Mouse (Mus musculus): Measurements from ENCODE around the gene Med27. TPM values are rescaled to one million over a fixed set of nuclear protein-coding genes. Genes with fewer than 3 reads are reported as not detected.

Gene Med27
- total RNA-seq, 1 experiment from 2014 or later, result 25.2 TPM

GRCm38 (mm10) chr2:29485519-29485918 is 138.9 kb downstream of the Med27 start:
- ATAC-seq (replicated peaks in 1 of 2; ENCODE audit: insufficient read depth in 1 of 2, low FRiP score in 2 of 2, low TSS enrichment in 1 of 2, low read depth in 1 of 2, poor library complexity in 2 of 2, severe bottlenecking in 2 of 2), result no peak

- no peak for ATAC-seq (replicated peaks in 1 of 2; ENCODE audit: insufficient read depth in 1 of 2, low FRiP score in 2 of 2, low TSS enrichment in 1 of 2, low read depth in 1 of 2, poor library complexity in 2 of 2, severe bottlenecking in 2 of 2)
Measured at GRCm38 (mm10) chr2:29486491-29486890, 139.9 kb downstream of the Med27 start.

GRCm38 (mm10) chr2:29487652-29488051 is 141.0 kb downstream of the Med27 start:
- no peak for ATAC-seq (replicated peaks in 1 of 2; ENCODE audit: insufficient read depth in 1 of 2, low FRiP score in 2 of 2, low TSS enrichment in 1 of 2, low read depth in 1 of 2, poor library complexity in 2 of 2, severe bottlenecking in 2 of 2)

GRCm38 (mm10) chr2:29488379-29489236 is 142.0 kb downstream of the Med27 start:
- no peak for ATAC-seq (replicated peaks in 1 of 2; ENCODE audit: insufficient read depth in 1 of 2, low FRiP score in 2 of 2, low TSS enrichment in 1 of 2, low read depth in 1 of 2, poor library complexity in 2 of 2, severe bottlenecking in 2 of 2)

GRCm38 (mm10) chr2:29491656-29492055 is 145.0 kb downstream of the Med27 start:
- ATAC-seq (replicated peaks in 1 of 2; ENCODE audit: insufficient read depth in 1 of 2, low FRiP score in 2 of 2, low TSS enrichment in 1 of 2, low read depth in 1 of 2, poor library complexity in 2 of 2, severe bottlenecking in 2 of 2), result no peak

GRCm38 (mm10) chr2:29493396-29494031 is 146.9 kb downstream of the Med27 start:
- ATAC-seq (replicated peaks in 1 of 2; ENCODE audit: insufficient read depth in 1 of 2, low FRiP score in 2 of 2, low TSS enrichment in 1 of 2, low read depth in 1 of 2, poor library complexity in 2 of 2, severe bottlenecking in 2 of 2), result no peak

GRCm38 (mm10) chr2:29495271-29495670 is 148.7 kb downstream of the Med27 start:
- no peak for ATAC-seq (replicated peaks in 1 of 2; ENCODE audit: insufficient read depth in 1 of 2, low FRiP score in 2 of 2, low TSS enrichment in 1 of 2, low read depth in 1 of 2, poor library complexity in 2 of 2, severe bottlenecking in 2 of 2)

- ATAC-seq (replicated peaks in 1 of 2; ENCODE audit: insufficient read depth in 1 of 2, low FRiP score in 2 of 2, low TSS enrichment in 1 of 2, low read depth in 1 of 2, poor library complexity in 2 of 2, severe bottlenecking in 2 of 2), result no peak
Measured at GRCm38 (mm10) chr2:29500601-29501350, 154.2 kb downstream of the Med27 start.

- no peak for ATAC-seq (replicated peaks in 1 of 2; ENCODE audit: insufficient read depth in 1 of 2, low FRiP score in 2 of 2, low TSS enrichment in 1 of 2, low read depth in 1 of 2, poor library complexity in 2 of 2, severe bottlenecking in 2 of 2)
Measured at GRCm38 (mm10) chr2:29501381-29501780, 154.8 kb downstream of the Med27 start.

- ATAC-seq (replicated peaks in 1 of 2; ENCODE audit: insufficient read depth in 1 of 2, low FRiP score in 2 of 2, low TSS enrichment in 1 of 2, low read depth in 1 of 2, poor library complexity in 2 of 2, severe bottlenecking in 2 of 2), result no peak
Measured at GRCm38 (mm10) chr2:29504848-29505247, 158.2 kb downstream of the Med27 start.

- ATAC-seq (replicated peaks in 1 of 2; ENCODE audit: insufficient read depth in 1 of 2, low FRiP score in 2 of 2, low TSS enrichment in 1 of 2, low read depth in 1 of 2, poor library complexity in 2 of 2, severe bottlenecking in 2 of 2), result no peak
Measured at GRCm38 (mm10) chr2:29506411-29506810, 159.8 kb downstream of the Med27 start.

GRCm38 (mm10) chr2:29513131-29513530 is 166.5 kb downstream of the Med27 start:
- ATAC-seq (replicated peaks in 1 of 2; ENCODE audit: insufficient read depth in 1 of 2, low FRiP score in 2 of 2, low TSS enrichment in 1 of 2, low read depth in 1 of 2, poor library complexity in 2 of 2, severe bottlenecking in 2 of 2), result no peak

- no peak for ATAC-seq (replicated peaks in 1 of 2; ENCODE audit: insufficient read depth in 1 of 2, low FRiP score in 2 of 2, low TSS enrichment in 1 of 2, low read depth in 1 of 2, poor library complexity in 2 of 2, severe bottlenecking in 2 of 2)
Measured at GRCm38 (mm10) chr2:29514836-29515235, 168.2 kb downstream of the Med27 start.

GRCm38 (mm10) chr2:29515831-29516447 is 169.3 kb downstream of the Med27 start:
- no peak for ATAC-seq (replicated peaks in 1 of 2; ENCODE audit: insufficient read depth in 1 of 2, low FRiP score in 2 of 2, low TSS enrichment in 1 of 2, low read depth in 1 of 2, poor library complexity in 2 of 2, severe bottlenecking in 2 of 2)

GRCm38 (mm10) chr2:29516621-29517170 is 170.1 kb downstream of the Med27 start:
- no peak for ATAC-seq (replicated peaks in 1 of 2; ENCODE audit: insufficient read depth in 1 of 2, low FRiP score in 2 of 2, low TSS enrichment in 1 of 2, low read depth in 1 of 2, poor library complexity in 2 of 2, severe bottlenecking in 2 of 2)

- no peak for ATAC-seq (replicated peaks in 1 of 2; ENCODE audit: insufficient read depth in 1 of 2, low FRiP score in 2 of 2, low TSS enrichment in 1 of 2, low read depth in 1 of 2, poor library complexity in 2 of 2, severe bottlenecking in 2 of 2)
Measured at GRCm38 (mm10) chr2:29519402-29519801, 172.8 kb downstream of the Med27 start.

GRCm38 (mm10) chr2:29520206-29520605 is 173.6 kb downstream of the Med27 start:
- ATAC-seq (replicated peaks in 1 of 2; ENCODE audit: insufficient read depth in 1 of 2, low FRiP score in 2 of 2, low TSS enrichment in 1 of 2, low read depth in 1 of 2, poor library complexity in 2 of 2, severe bottlenecking in 2 of 2), result no peak

Data from hematopoietic stem cell, adult 5-6 weeks (primary cell).